Comparison of ENCODE assay signal across 8 mouse cellular contexts in genomic region chr13:84223018-84223417, GRCm38 (mm10). TPM values are rescaled to one million over a fixed set of nuclear protein-coding genes. Genes with fewer than 3 reads are reported as not detected.
A peak's percentile ranks its signal among the peaks of the same experiment; 100 is the strongest.
DNase-seq lines count a peak whose midpoint lies in the region; ATAC-seq and TF ChIP-seq lines count a peak whose summit lies in the region.

No protein-coding gene starts in this region.

- H3K4me3 ChIP-seq in spleen, adult 2 months (ENCODE audit: extremely low read depth, insufficient read depth, insufficient read length): peak overlapping the region; percentile 19; the same call in 1 of the 2 replicates
- peak overlapping the region; percentile 85 for H3K4me3 ChIP-seq in liver, embryonic 11.5 days (ENCODE audit: low read depth, low read length)
- peak overlapping the region; percentile 78 for H3K4me3 ChIP-seq in stomach, postnatal 0 days (ENCODE audit: low read depth, low read length)

- no peak for TF ChIP-seq EP300 in stomach, postnatal 0 days (optimal IDR thresholded peaks at IDR 0.05)

- H3K4me1 ChIP-seq in spleen, adult 2 months (ENCODE audit: control insufficient read depth, insufficient read depth, insufficient read length): peaks cover 3% of the 10 kb centered on the region
- peaks cover 6% of the 10 kb centered on the region for H3K4me1 ChIP-seq in liver, embryonic 11.5 days (replicated peaks; ENCODE audit: control insufficient read depth, insufficient read depth, low read length)
- H3K4me1 ChIP-seq in stomach, postnatal 0 days (replicated peaks; ENCODE audit: control insufficient read depth, insufficient read depth): no peaks in the 10 kb centered on the region

- no peaks in the 10 kb centered on the region for H3K27me3 ChIP-seq in spleen, adult 2 months (ENCODE audit: control insufficient read depth, insufficient read depth, low read length)
- no peaks in the 10 kb centered on the region for H3K27me3 ChIP-seq in liver, embryonic 11.5 days (replicated peaks; ENCODE audit: control insufficient read depth, insufficient read depth, low read length)
- no peaks in the 10 kb centered on the region for H3K27me3 ChIP-seq in stomach, postnatal 0 days (ENCODE audit: control insufficient read depth, insufficient read depth, low read length)

- H3K4me2 ChIP-seq in liver, embryonic 11.5 days: peak overlapping the region; percentile 92
- peak overlapping the region; percentile 83 for H3K4me2 ChIP-seq in stomach, postnatal 0 days (replicated peaks; ENCODE audit: low read depth)

- peak overlapping the region; percentile 82; the same call in 1 of the 2 replicates for H3K9ac ChIP-seq in liver, embryonic 11.5 days (ENCODE audit: low read depth, low read length)
- no peak overlapping the region for H3K9ac ChIP-seq in stomach, postnatal 0 days (ENCODE audit: low read length)

- 58% methylated on average over 5 of the region's 5 CpGs for WGBS in spleen, adult 2 months
- WGBS in liver, embryonic 11.5 days: 41% methylated on average over 5 of the region's 5 CpGs
- WGBS in stomach, postnatal 0 days: 38% methylated on average over 5 of the region's 5 CpGs

- DNase-seq in embryo, embryonic 10.5 days (ENCODE audit: low spot score): peak; percentile 2
- DNase-seq in embryo, embryonic 10 days (ENCODE audit: low spot score): no peak
- no peak for DNase-seq in spleen, adult 2 months (ENCODE audit: low read depth in 1 of 2, low spot score in 2 of 2)
- DNase-seq in spleen, postnatal 4 days (ENCODE audit: low spot score in 2 of 2): no peak
- no peak for DNase-seq in liver, embryonic 11.5 days (ENCODE audit: low spot score)
- no peak for DNase-seq in stomach, postnatal 0 days (ENCODE audit: low spot score)
- DNase-seq in gastrocnemius, postnatal 10 days: no peak
- no peak for DNase-seq in gastrocnemius, postnatal 4 days (ENCODE audit: low spot score in 2 of 2)

- TF ChIP-seq CTCF in spleen, adult 2 months (IDR thresholded peaks at IDR 0.05; ENCODE audit: extremely low read depth, insufficient read depth, insufficient read length, insufficient replicate concordance): no peak
- no peak for TF ChIP-seq CTCF in stomach, postnatal 0 days (IDR thresholded peaks at IDR 0.05; ENCODE audit: low read depth)

- ATAC-seq in liver, embryonic 11.5 days (replicated peaks; ENCODE audit: low FRiP score): no peak
- ATAC-seq in stomach, postnatal 0 days (ENCODE audit: low FRiP score, low TSS enrichment): peak; percentile 17

- no peak for TF ChIP-seq POLR2A in spleen, adult 2 months (IDR thresholded peaks at IDR 0.05; ENCODE audit: low read depth, low read length)

- no peak overlapping the region for H3K27ac ChIP-seq in spleen, adult 2 months (ENCODE audit: insufficient read depth, low read length)
- no peak overlapping the region for H3K27ac ChIP-seq in liver, embryonic 11.5 days (ENCODE audit: low read depth, low read length)
- H3K27ac ChIP-seq in stomach, postnatal 0 days (replicated peaks): no peak overlapping the region

- H3K36me3 ChIP-seq in spleen, adult 2 months (ENCODE audit: control insufficient read depth, insufficient read depth, low read length): no peaks in the 10 kb centered on the region
- H3K36me3 ChIP-seq in liver, embryonic 11.5 days (ENCODE audit: control insufficient read depth, insufficient read depth, low read length): no peaks in the 10 kb centered on the region
- H3K36me3 ChIP-seq in stomach, postnatal 0 days (ENCODE audit: control insufficient read depth, insufficient read depth, low read length): no peaks in the 10 kb centered on the region

- H3K9me3 ChIP-seq in liver, embryonic 11.5 days (ENCODE audit: control insufficient read depth, low read length): no peaks in the 10 kb centered on the region
- no peaks in the 10 kb centered on the region for H3K9me3 ChIP-seq in stomach, postnatal 0 days (ENCODE audit: control insufficient read depth, low read length)

RNA-seq across cellular contexts. Expression of gene Tmem161b, which starts 0.9 kb away (rescaled TPM):
- polyA plus RNA-seq in spleen, adult 2 months (2012; rRNA removed): 2.5 and 2.6 TPM in 2 replicates
- polyA plus RNA-seq in liver, embryonic 11.5 days (2014; fragmentation: Nextera tagmentation; extraction: Ambion mirVana): 12.8 and 13.5 TPM in 2 replicates
- 16.4 and 18.6 TPM in 2 replicates for polyA plus RNA-seq in stomach, postnatal 0 days (2015; fragmentation: Nextera tagmentation; extraction: Ambion mirVana)
- total RNA-seq in gastrocnemius, postnatal 10 days (2021): 10 to 100 TPM in 1 of 2 experiments, 1 to 10 TPM in 1; 9.6 to 12.0 TPM
- total RNA-seq in gastrocnemius, postnatal 4 days (2021): 10 to 100 TPM in 1 of 2 experiments, 1 to 10 TPM in 1; 9.3 to 11.4 TPM

Comparison
In these comparisons a context has a peak if more than half of its experiments do, and no peak if none do; other contexts are left out.
1. H3K4me3 ChIP-seq: peak in every context shown above with its lines; median percentile 85 in liver, embryonic 11.5 days; 78 in stomach, postnatal 0 days; 19 in spleen, adult 2 months.